Mouse (Mus musculus): ENCODE measurements around the gene Pax6. TPM values are rescaled to one million over a fixed set of nuclear protein-coding genes. Genes with fewer than 3 reads are reported as not detected.

Pax6 gene
- polyA plus RNA-seq, 1 experiment from 2014 or later, result 13.0 TPM

DNA sequence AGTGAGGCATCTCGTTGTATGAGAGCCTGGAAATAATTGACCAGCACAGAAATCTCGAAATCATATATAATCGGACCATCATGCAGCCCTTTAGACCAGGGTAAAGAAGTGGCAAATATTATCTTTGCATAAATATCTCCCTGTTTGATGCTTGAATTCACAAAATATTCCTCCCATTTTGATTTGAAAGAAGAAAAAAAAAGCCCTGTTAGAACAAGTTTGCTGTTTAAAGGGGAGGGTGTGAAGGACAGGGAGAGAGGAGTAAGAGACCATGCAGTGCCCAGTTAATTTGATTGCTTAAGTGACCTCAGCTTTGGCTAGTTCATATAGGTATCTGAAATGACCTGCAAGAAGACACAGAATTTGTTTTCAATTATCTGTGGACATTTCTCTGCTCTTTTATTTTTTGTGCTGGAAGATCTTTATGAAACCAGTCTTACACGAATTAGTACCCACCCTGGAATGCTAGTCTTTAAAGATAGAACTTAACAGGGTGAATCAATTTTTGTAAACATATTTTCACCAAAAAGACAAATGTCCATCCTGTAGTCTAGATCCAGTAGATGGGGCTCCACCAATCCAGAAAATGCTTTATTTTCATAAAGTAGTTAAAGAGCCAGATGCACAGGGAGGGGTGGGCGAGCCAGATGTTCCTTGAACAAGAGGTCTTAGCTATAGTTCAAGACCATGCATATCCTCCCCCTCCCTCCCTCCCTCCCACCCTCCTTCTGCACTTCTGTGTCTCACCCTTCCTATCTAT lies 3.0 kb upstream of the Pax6 start:
- DNase-seq (ENCODE audit: low spot score), result no peak
- Histone ChIP-seq H3K27ac (replicated peaks) (no peak overlapping the region), H3K9me3 (no peaks in the 10 kb centered on the region), H3K36me3 (replicated peaks) (no peaks in the 10 kb centered on the region), H3K4me3 (no peak overlapping the region), H3K4me1 (peaks cover 43% of the 10 kb centered on the region), H3K27me3 (replicated peaks; ENCODE audit: low read depth, poor library complexity, severe bottlenecking) (peaks cover 100% of the 10 kb centered on the region)
- WGBS, result 13% methylated on average over 5 of the region's 5 CpGs

DNA sequence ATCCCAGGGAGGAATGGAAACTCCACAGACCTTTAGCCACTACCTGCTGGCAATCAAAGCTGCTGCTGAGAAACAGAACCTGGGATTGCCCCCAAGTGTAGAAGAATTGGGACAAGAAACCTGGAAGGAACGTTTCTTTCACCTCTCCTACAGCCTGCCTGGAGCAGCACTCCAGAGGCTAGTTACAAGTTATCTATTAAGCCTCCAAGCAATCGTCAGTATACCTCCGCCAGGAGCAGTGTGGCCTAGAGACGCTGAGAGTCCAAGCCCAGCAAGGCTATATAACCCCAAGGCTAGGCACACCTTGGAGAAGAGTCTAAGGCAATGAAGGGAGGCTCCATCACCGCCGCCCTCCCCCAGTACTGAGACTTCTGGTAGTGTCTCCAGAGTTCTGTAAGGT lies 2.4 kb upstream of the Pax6 start:
- under 1% methylated on average over 6 of the region's 6 CpGs for WGBS
- Histone ChIP-seq H3K27ac (replicated peaks) (no peak overlapping the region), H3K36me3 (replicated peaks) (no peaks in the 10 kb centered on the region), H3K4me3 (no peak overlapping the region), H3K9me3 (no peaks in the 10 kb centered on the region), H3K27me3 (replicated peaks; ENCODE audit: low read depth, poor library complexity, severe bottlenecking) (peaks cover 100% of the 10 kb centered on the region), H3K4me1 (peaks cover 38% of the 10 kb centered on the region)
- no peak for DNase-seq (ENCODE audit: low spot score)

DNA sequence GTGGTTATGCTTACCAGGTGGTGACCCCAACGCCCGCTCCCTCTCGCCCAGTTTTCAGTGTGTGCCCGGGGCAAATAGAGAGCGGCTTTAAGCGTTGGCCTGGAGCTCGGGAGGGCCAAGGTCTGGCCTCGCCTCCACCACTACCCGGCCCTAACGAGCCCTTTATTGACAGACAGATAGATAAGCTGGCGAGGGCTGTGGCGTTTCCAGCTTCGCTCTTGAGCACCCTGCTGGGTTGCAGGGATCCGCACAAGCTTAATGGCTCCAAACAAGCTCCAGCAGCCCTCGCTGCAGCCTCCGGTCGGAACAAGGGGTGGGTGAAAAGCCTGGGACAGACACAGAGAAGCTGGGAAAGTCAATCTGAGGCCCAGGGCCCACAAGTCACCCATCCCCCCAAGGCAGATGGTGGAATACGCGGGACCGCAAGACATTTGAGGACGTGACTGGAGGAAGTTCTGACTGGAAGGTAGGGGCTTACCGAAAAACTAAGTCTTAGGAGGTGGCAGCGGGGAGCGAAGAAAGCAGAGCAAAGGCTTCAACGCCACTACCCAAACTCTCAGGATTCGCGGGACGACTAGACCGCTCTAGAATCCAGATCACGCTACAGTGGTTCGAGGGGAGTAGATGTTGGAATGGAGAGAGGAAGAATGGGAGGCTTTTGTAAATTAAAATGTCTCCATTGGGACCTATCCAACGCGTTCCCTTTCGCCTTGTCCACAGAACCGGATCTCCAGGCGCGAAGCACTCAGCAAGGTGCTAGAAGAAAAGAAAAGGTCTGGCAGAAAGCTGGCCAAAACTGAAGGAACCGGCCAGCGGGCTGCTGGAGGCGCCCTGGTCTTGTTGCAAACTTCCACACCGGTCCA lies 1.7 kb upstream of the Pax6 start:
- no peak overlapping the region for H3K27ac ChIP-seq (replicated peaks)
- H3K4me1 ChIP-seq, result peaks cover 39% of the 10 kb centered on the region
- no peaks in the 10 kb centered on the region for H3K9me3 ChIP-seq
- peak; percentile 54 for DNase-seq (ENCODE audit: low spot score)
- H3K36me3 ChIP-seq (replicated peaks), result no peaks in the 10 kb centered on the region
- WGBS, result 1% methylated on average over 41 of the region's 41 CpGs
- peaks cover 100% of the 10 kb centered on the region for H3K27me3 ChIP-seq (replicated peaks; ENCODE audit: low read depth, poor library complexity, severe bottlenecking)
- 0 out of 2 replicates have a peak overlapping the region, but pooled peaks have one; percentile 21 for H3K4me3 ChIP-seq

DNA sequence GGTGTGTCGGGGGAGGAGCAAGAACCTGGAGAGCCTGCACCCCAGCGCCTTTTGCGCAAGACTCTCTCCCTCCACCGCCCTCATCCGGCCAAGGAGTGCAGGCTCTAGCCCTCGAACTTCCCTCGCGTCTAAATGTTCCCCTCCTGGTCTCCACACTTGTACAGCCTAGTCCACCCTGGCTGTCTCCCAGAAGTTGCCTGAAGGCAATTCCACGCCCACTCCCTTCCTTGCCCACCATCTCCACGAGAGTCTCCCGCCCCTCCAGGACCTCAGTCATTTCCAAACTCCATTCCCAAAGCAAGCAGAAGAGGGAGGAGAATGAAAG lies 1.1 kb upstream of the Pax6 start:
- Histone ChIP-seq H3K4me1 (peaks cover 41% of the 10 kb centered on the region), H3K36me3 (replicated peaks) (no peaks in the 10 kb centered on the region), H3K27me3 (replicated peaks; ENCODE audit: low read depth, poor library complexity, severe bottlenecking) (peaks cover 100% of the 10 kb centered on the region), H3K27ac (replicated peaks) (no peak overlapping the region), H3K4me3 (0 out of 2 replicates have a peak overlapping the region, but pooled peaks have one; percentile 21), H3K9me3 (no peaks in the 10 kb centered on the region)
- peak; percentile 60 for DNase-seq (ENCODE audit: low spot score)
- WGBS, result 0% methylated on average over 11 of the region's 11 CpGs

DNA sequence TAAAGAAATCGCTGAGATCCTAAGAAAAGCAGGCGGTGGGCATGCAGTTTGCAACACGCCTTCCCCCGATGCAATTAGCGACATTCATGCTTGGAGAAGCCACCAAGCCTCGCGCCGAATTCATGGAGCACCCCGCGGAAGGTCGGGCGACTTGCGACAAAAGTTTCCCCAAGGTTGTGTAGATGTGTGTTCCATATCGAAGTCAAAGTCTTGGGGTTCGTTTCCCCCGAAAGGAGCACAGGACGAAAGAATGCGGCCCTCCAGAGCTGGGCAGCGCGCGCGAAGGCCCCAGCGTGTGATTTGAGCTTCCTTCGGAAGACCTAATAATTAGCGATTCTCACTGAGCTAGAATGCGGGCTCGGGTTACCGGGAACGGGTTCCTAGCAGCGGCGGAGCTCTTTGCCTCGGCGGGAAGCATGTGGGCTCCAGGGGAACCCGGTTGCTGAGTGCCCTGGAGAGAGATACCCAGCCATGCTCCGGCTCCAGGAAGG lies 716 bp downstream of the Pax6 start:
- WGBS, result under 1% methylated on average over 35 of the region's 35 CpGs
- Histone ChIP-seq H3K36me3 (replicated peaks) (no peaks in the 10 kb centered on the region), H3K27me3 (replicated peaks; ENCODE audit: low read depth, poor library complexity, severe bottlenecking) (peaks cover 100% of the 10 kb centered on the region), H3K4me3 (peak overlapping the region; percentile 41), H3K9me3 (no peaks in the 10 kb centered on the region), H3K4me1 (peaks cover 56% of the 10 kb centered on the region), H3K27ac (replicated peaks) (peak overlapping the region; percentile 41; the same call in 1 of the 2 replicates)
- peak; percentile 70 for DNase-seq (ENCODE audit: low spot score)

DNA sequence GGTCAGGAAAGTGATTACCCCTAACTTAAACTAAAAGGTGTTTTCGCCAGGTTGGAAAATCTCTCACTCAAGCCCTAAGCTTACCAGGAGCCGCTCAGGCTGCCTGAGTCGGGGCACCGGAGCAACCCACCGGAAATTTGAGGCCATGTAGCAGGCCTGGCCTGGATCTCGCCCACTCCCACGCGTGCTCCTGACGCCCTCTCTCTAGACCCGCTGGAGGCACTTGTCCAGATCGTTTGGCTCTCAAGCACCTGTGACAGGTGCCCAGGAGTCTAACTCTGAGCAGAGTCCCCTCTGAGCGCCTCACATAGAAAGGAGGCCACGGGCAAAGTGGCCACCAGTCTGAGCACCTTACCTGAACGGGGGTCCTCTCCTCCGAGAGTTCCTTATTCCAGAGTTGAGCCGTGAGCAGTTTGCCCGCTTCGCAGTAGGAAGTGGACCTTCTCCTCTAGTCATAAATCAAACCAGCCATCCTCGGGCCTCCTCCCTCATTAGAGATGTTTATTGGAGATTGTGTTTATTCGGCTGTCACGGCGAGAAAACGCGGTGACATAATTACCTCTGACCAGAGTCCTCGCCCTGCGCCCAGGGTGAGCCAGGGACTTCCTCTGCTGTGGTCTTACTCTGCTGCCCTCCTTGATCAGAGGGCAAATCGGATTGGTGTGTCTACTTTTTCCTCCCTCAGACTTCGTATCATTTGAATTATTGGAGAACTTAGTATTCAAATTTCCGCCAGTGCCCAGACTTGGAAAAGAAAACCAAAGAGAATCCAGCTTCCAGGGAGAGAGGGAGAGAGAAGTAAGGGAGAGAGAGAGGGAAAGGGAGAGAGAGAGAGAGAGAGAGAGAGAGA lies 1.4 kb downstream of the Pax6 start:
- 2% methylated on average over 29 of the region's 29 CpGs for WGBS
- Histone ChIP-seq H3K27ac (replicated peaks) (peak overlapping the region; percentile 41; the same call in 1 of the 2 replicates), H3K27me3 (replicated peaks; ENCODE audit: low read depth, poor library complexity, severe bottlenecking) (peaks cover 100% of the 10 kb centered on the region), H3K9me3 (no peaks in the 10 kb centered on the region), H3K4me1 (peaks cover 63% of the 10 kb centered on the region), H3K4me3 (peak overlapping the region; percentile 41), H3K36me3 (replicated peaks) (no peaks in the 10 kb centered on the region)
- DNase-seq (ENCODE audit: low spot score), result peak; percentile 51

DNA sequence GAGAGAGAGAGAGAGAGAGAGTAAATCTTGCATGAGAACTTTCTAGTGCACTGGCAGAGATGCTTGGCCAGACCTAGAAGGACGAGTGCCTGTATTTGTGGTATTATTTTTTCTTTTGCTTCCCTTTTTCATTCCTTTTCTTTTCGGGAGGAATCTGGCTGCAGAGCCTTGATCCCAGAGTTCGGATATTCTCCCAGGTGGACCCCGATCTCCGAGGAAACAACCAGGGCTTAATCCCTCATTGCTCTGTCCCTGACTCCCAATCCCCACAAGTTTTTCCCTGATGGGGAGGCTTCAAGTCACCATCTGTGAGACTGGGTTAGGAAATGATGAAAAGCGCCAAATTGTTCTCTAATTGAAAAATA lies 2.0 kb downstream of the Pax6 start:
- Histone ChIP-seq H3K4me1 (peaks cover 68% of the 10 kb centered on the region), H3K4me3 (peak overlapping the region; percentile 41; the same call in 1 of the 2 replicates), H3K9me3 (no peaks in the 10 kb centered on the region), H3K27ac (replicated peaks) (no peak overlapping the region), H3K36me3 (replicated peaks) (no peaks in the 10 kb centered on the region), H3K27me3 (replicated peaks; ENCODE audit: low read depth, poor library complexity, severe bottlenecking) (peaks cover 100% of the 10 kb centered on the region)
- 2% methylated on average over 6 of the region's 6 CpGs for WGBS
- DNase-seq (ENCODE audit: low spot score), result no peak

DNA sequence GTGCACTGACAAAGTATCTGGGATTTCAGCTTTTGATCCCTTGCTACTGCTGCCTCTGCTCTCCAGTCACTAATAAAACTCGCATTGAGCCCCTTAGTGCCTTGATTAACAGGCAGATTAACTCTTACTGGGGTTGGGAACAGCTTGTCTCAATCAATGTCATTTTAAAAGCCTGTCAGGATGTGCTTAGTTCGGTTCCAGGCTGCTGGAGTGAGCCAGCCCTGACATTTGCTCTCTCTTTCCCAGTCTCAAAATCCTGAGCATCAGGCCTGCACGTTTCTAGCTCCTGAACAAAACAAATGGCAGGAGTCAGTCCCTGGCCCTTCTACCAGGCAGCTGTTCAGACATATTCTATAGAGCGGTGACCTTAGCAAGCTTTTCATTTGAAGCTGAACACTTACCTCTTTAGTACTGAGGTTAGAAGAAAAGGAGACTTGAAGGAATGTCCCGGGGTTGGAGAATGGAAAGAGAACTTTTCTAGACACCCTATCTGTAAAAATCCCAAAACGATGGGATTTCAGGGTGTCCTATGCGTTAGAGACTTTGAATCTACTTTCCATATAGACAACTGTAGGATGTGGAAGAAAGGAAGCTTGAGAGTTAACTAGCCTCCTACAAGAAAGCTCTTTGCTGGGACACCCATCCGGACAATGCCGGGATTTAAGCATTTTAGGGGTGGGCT lies 2.6 kb downstream of the Pax6 start:
- Histone ChIP-seq H3K9me3 (no peaks in the 10 kb centered on the region), H3K4me1 (peaks cover 72% of the 10 kb centered on the region), H3K27me3 (replicated peaks; ENCODE audit: low read depth, poor library complexity, severe bottlenecking) (peaks cover 100% of the 10 kb centered on the region), H3K27ac (replicated peaks) (no peak overlapping the region), H3K4me3 (peak overlapping the region; percentile 61), H3K36me3 (replicated peaks) (no peaks in the 10 kb centered on the region)
- WGBS, result under 1% methylated on average over 9 of the region's 9 CpGs
- peak; percentile 54 for DNase-seq (ENCODE audit: low spot score)

DNA sequence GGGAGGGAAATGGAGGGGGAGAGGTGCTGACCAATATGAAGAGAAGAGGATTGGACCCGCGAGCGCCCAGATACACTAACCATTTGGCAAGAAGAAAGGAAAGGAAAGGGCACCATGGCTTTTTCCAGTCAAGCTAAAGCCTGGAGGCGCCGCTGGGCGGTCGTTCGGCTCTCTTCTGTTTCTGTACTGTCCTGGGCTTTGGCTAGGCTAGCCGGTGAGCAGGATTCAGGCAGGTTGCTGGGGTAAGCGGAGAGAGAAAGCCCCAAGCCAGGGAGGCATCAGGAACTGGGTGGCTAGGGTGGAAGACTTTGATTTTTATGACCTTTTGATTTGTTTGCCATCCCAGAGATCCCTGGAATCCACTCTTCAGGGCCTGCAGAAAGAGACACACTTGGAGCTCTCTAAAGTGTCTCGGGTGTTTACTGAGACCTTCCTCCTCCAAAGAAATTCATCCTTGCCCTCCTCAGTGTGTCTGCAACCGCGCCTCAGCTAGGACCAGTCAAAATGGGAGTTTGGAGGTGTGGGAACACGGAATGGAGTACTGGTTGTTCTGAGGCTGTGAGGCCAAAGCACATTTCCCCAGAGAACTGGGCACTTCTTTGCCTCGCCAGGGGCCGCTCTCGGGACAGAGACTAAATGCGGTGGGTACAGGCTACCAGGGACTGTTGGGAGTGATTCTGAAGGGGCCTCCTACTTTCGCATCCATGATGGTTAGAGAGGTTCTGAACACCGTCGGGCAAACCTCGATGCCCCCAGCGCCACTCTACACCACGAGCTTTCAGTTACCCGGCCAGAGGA lies 3.3 kb downstream of the Pax6 start:
- peak overlapping the region; percentile 61 for H3K4me3 ChIP-seq
- H3K27ac ChIP-seq (replicated peaks), result peak overlapping the region; percentile 36; the same call in 1 of the 2 replicates
- H3K9me3 ChIP-seq, result no peaks in the 10 kb centered on the region
- peak; percentile 58 for DNase-seq (ENCODE audit: low spot score)
- 2% methylated on average over 25 of the region's 25 CpGs for WGBS
- H3K36me3 ChIP-seq (replicated peaks), result no peaks in the 10 kb centered on the region
- H3K4me1 ChIP-seq, result peaks cover 73% of the 10 kb centered on the region
- peaks cover 100% of the 10 kb centered on the region for H3K27me3 ChIP-seq (replicated peaks; ENCODE audit: low read depth, poor library complexity, severe bottlenecking)

DNA sequence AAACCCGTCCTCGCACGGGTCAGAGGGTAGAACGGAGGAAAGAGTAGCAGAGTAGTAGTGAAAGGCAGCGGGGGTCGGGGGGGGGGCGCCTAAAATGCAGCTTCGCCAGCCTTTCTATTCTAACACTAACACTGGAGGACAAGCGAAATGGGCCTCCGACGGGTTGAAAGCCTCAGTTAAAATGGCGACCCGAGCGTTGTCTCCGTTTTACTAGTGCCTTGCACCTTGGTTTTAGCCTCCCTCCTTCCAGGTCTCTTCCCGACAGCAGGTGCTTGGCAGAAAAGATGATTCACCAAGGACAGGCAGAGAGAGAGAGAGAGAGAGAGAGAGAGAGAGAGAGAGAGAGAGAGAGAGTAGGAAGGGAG lies 3.9 kb downstream of the Pax6 start:
- Histone ChIP-seq H3K4me3 (peak overlapping the region; percentile 61), H3K4me1 (peaks cover 68% of the 10 kb centered on the region), H3K9me3 (no peaks in the 10 kb centered on the region), H3K27me3 (replicated peaks; ENCODE audit: low read depth, poor library complexity, severe bottlenecking) (peaks cover 100% of the 10 kb centered on the region), H3K36me3 (replicated peaks) (no peaks in the 10 kb centered on the region), H3K27ac (replicated peaks) (0 out of 2 replicates have a peak overlapping the region, but pooled peaks have one; percentile 20)
- DNase-seq (ENCODE audit: low spot score), result no peak
- under 1% methylated on average over 16 of the region's 16 CpGs for WGBS

DNA sequence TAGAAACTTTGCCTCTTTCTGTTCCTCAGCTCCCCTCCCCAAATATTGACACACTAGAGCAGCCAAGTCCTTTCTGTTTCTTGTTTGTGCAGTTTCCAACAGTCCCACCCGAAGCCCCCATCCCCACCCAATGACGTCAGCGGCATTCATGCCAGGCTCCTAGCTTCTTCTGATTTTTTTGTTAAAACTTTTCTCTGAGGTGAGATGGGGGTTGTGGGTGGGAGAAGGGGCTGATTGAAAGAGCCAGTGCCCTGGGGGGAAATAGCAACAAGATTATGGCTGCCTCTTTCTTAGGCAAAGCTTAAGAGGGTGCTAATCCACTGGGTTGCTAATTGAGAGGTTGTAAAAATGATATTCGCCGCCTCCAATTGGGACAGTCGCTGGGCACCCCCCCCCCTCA lies 4.4 kb downstream of the Pax6 start:
- Histone ChIP-seq H3K9me3 (no peaks in the 10 kb centered on the region), H3K4me3 (peak overlapping the region; percentile 61), H3K27me3 (replicated peaks; ENCODE audit: low read depth, poor library complexity, severe bottlenecking) (peaks cover 100% of the 10 kb centered on the region), H3K36me3 (replicated peaks) (no peaks in the 10 kb centered on the region), H3K4me1 (peaks cover 63% of the 10 kb centered on the region), H3K27ac (replicated peaks) (0 out of 2 replicates have a peak overlapping the region, but pooled peaks have one; percentile 20)
- DNase-seq (ENCODE audit: low spot score), result no peak
- under 1% methylated on average over 6 of the region's 6 CpGs for WGBS

All from embryonic facial prominence, embryonic 10.5 days (tissue).